Mouse (Mus musculus): Measurements from ENCODE around the gene Zbtb11.
A peak's percentile ranks its signal among the peaks of the same experiment; 100 is the strongest.

The Zbtb11 gene

GRCm38 (mm10) chr16:55970416-55970815 is 3.3 kb upstream of the Zbtb11 start:
- no peak for DNase-seq (ENCODE audit: low spot score)

GRCm38 (mm10) chr16:55971735-55972615 is 1.7 kb upstream of the Zbtb11 start:
- DNase-seq (ENCODE audit: low spot score), result no peak

DNA sequence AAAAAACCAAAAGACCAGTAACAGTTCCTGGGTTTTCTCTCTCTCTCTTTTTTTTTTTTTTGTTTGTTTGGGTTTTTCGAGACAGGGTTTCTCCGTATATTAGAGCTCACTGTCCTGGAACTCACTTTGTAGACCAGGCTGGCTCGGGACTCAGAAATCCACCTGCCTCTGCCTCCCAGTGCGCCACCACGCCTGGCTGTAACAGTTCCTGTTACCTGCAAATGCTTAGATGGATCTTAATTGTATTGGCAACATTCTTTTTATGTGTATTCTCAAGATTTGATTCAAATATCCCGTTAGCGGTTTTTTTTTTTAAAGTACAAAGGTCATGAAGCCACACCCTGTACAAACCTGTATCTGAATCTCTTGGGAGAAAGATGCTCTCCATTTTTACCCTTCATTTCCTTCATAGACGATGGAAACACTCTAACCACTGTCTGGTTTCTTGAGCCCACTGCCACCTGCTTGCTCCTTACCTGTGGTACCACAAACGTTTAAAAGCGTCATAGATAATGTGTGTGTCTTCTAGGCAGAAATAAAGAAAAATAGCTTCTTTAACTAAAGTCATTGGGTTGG is 969 bp upstream of the Zbtb11 start:
- no peak for DNase-seq (ENCODE audit: low spot score)

GRCm38 (mm10) chr16:55974256-55974902 is 696 bp downstream of the Zbtb11 start:
- DNase-seq (ENCODE audit: low spot score), result peak; percentile 72

DNA sequence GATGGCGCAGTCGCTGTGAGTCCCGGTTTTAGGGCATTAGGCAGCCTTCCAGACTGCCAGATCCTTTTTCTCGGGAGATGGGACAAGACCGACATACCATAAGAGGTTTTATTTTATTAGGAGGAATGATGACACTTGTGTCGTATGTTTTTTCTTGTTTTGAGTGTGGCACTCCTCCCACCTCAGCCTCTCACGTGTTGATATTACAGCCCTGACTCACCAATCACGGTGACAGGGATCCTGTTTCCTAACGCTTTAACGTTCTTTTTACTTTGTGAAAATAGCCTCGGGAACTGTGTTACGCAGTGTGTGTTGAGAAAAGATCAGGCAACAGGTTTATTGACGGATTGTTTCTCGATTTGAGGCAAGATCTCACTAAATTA is 1.2 kb downstream of the Zbtb11 start:
- peak; percentile 42 for DNase-seq (ENCODE audit: low spot score)

GRCm38 (mm10) chr16:55986001-55986400 is 12.3 kb downstream of the Zbtb11 start:
- DNase-seq (ENCODE audit: low spot score), result no peak

- no peak for DNase-seq (ENCODE audit: low spot score)
Measured at GRCm38 (mm10) chr16:55990311-55990710, 16.6 kb downstream of the Zbtb11 start.

GRCm38 (mm10) chr16:55994235-55994634 is 20.6 kb downstream of the Zbtb11 start:
- DNase-seq (ENCODE audit: low spot score), result no peak

DNA sequence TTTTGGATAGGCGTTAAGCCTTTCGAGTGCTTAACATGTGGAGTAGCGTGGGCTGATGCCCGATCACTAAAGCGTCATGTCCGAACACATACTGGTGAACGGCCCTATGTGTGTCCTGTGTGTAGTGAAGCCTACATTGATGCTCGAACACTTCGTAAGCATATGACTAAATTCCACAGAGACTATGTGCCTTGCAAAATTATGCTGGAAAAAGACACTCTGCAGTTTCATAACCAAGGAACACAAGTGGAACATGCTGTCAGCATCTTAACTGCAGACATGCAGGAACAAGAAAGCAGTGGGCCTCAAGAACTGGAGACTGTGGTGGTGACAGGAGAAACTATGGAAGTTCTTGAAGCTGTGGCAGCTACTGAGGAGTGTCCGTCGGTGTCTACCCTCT is 33.1 kb downstream of the Zbtb11 start:
- no peak for DNase-seq (ENCODE audit: low spot score)

GRCm38 (mm10) chr16:56008862-56009261 is 35.2 kb downstream of the Zbtb11 start:
- no peak for DNase-seq (ENCODE audit: low spot score)

DNA sequence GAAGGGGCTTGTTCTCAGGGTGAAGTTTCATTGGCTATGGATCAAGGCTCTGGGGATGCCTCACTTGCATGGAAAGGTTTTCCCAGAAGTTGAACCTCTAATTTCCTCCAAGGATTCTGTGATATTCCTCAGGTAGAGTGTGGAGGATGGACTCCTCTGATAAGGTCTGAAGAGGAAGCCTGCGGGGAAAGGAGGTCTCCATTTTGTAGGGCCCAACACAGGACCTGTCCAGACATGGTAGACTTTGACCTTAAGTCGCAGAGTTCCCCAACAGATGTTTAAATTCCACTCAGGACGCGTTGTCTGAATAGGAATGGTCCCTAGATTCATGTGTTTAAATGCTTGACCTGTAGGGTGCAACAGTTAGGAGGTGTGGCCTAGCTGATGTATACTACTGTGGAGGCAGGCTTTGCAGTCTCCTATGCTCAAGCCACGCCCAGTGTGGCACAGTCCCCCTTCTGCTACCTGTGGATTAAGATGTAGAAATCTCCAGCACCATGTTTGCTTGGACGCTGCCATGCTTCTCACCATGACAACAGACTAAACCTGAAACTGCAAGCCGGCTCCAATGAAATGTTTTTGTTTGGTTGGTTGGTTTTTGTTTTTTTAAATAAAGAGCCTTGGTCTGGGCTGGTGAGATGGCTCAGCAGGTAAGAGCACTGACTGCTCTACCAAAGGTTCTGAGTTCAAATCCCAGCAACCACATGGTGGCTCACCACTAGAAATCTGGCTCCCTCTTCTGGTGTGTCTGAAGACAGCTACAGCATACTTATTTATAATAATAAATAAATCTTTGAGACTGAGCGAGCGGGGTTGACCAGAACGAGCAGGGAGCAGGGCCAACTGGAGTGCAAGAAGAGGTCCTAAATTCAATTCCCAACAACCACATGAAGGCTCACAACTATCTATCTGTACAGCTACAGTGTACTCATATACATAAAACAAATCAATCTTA is 39.4 kb downstream of the Zbtb11 start:
- DNase-seq (ENCODE audit: low spot score), result no peak

- no peak for DNase-seq (ENCODE audit: low spot score)
Measured at GRCm38 (mm10) chr16:56014076-56014475, 40.4 kb downstream of the Zbtb11 start.

- DNase-seq (ENCODE audit: low spot score), result no peak
Measured at GRCm38 (mm10) chr16:56019660-56020059, 46.0 kb downstream of the Zbtb11 start.

GRCm38 (mm10) chr16:56027854-56028629 is 54.4 kb downstream of the Zbtb11 start:
- DNase-seq (ENCODE audit: low spot score), result no peak

DNA sequence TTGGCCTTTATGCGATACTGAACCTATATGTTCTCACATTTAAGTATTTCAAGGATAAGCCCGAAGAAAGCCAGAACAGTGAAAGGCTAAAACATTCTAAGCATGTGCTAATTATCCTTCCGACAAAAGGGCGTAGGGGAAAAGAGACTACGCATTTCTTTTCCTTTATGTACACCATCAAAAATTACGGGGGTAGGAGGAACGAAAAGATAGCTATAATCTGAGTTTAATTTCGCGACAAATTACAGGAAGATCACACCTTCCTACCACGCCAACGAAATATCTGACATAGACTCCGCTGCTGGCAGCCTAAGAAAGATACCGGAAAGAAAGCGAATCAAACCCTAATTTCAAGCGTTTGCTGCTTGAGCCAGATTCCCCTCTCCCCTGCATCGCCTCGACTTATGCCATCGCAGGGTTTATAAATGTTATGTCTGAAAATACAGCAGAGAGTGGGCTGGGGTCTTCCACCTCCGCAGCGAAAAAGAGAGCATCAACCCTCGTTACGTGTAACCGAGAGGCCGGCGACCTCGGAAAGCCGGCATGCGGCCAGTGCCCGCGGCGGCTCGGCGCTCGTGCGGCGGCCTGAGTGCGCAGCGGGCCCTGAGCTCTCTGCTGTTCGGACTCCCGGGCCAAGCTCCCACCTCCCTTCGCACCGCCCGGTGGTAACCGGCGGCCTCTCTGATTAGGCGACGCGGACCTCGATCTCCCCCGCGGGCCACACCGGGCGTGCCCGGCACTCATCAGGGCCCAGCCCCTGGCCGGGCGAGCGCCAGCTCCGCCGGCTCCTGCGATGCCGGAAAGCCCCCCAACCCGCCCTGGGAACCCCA is 55.3 kb downstream of the Zbtb11 start:
- DNase-seq (ENCODE audit: low spot score), result peak; percentile 58

DNA sequence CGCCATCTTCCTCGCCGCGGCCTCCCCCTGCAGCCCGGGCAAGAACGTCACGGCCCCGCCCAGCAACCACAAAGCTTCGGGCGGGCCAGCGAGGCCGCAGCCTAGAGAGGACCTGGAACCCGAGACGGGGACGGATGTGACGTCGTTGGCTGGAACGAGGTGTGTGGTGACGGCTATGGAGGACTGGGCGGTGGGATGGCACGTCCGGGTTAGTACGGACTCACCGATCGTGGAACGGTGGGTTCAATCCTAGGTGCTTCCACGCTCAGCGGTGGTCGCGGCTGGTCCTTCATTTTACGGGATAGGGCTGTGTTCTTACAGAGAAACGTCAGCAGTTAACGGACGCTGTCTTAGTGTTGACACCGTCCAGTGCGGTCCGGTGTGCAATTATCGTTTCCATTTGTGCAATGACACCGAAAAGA is 56.0 kb downstream of the Zbtb11 start, which contains the start of gene Pcnp:
Pcnp (minus strand) TSS at position 79 of the 422 bp plus-strand sequence.
- peak; percentile 95 for DNase-seq (ENCODE audit: low spot score)

GRCm38 (mm10) chr16:56034566-56034965 is 60.9 kb downstream of the Zbtb11 start:
- no peak for DNase-seq (ENCODE audit: low spot score)

DNA sequence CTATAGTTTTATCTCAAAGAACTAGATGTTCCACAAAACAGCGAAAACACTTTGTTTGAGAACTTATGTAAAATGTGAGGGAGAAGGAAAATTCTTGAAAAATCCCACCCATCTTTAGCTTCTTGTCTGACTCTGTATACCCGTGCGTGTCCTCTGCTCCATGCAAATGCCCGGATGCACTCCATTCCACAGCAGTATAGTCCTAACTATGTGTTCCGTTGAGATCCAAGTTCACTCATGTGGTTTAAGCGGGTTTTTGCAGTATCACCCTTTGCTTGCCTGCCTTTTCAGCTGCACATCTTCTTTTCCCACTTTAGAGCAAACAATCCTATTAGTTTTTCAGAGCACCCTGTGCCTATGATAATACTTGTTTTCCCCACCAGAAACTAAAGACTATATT is 62.8 kb downstream of the Zbtb11 start:
- DNase-seq (ENCODE audit: low spot score), result no peak

- DNase-seq (ENCODE audit: low spot score), result peak; percentile 88
Measured at GRCm38 (mm10) chr16:56037138-56038010, 63.7 kb downstream of the Zbtb11 start, which contains the start of gene Trmt10c. Trmt10c (minus strand) TSS chr16:56037819.

Measured in c-Kit-positive CD71-positive TER-119-positive erythroid progenitor cells, embryonic 14.5 days (primary cell).